Mouse (Mus musculus): ENCODE measurements around the gene Tubb5. TPM values are rescaled to one million over a fixed set of nuclear protein-coding genes. Genes with fewer than 3 reads are reported as not detected.

Gene Tubb5
- polyA plus RNA-seq, 1 experiment from 2014 or later: 1,271 TPM

- H3K4me2 ChIP-seq (replicated peaks): peak within 1 kb of the TSS; percentile 93
- peak within 1 kb of the TSS; percentile 60 for H3K4me3 ChIP-seq
- H3K27ac ChIP-seq: no peak within 1 kb of the TSS
- H3K27me3 ChIP-seq: no peaks in the 10 kb centered on the region
- peak; percentile 45; the same call in 1 of the 2 replicates for ATAC-seq (ENCODE audit: insufficient number of reproducible peaks, insufficient read depth, low FRiP score, low TSS enrichment)
- peak within 1 kb of the TSS; percentile 67 for H3K9ac ChIP-seq
- peaks cover 18% of the 10 kb centered on the region for H3K4me1 ChIP-seq
- H3K36me3 ChIP-seq: peaks cover 14% of the 10 kb centered on the region
- under 1% methylated on average over 62 of the region's 62 CpGs for WGBS
- no peaks in the 10 kb centered on the region for H3K9me3 ChIP-seq
Measured at GRCm38 (mm10) chr17:35821439-35822430, 16.4 kb downstream of the Tubb5 start, which contains the start of gene Ier3. Gene Ier3, plus strand, starts transcription at chr17:35821684.

GRCm38 (mm10) chr17:35820111-35820510 lies 18.0 kb downstream of the Tubb5 start:
- Histone ChIP-seq H3K4me3 (no peak overlapping the region), H3K4me1 (peaks cover 25% of the 10 kb centered on the region)

GRCm38 (mm10) chr17:35817226-35817625 lies 20.9 kb downstream of the Tubb5 start:
- WGBS: 15% methylated on average over 10 of the region's 10 CpGs
- H3K9ac ChIP-seq: no peak overlapping the region
- H3K4me3 ChIP-seq: no peak overlapping the region
- H3K9me3 ChIP-seq: no peaks in the 10 kb centered on the region
- H3K4me2 ChIP-seq (replicated peaks): peak overlapping the region; percentile 20
- H3K27ac ChIP-seq: peak overlapping the region; percentile 18; the same call in 1 of the 2 replicates
- H3K4me1 ChIP-seq: peaks cover 32% of the 10 kb centered on the region
- H3K36me3 ChIP-seq: no peaks in the 10 kb centered on the region
- no peak for ATAC-seq (ENCODE audit: insufficient number of reproducible peaks, insufficient read depth, low FRiP score, low TSS enrichment)
- H3K27me3 ChIP-seq: no peaks in the 10 kb centered on the region

More at GRCm38 (mm10) chr17:35820111-35820510, 18.0 kb downstream of the Tubb5 start:
- WGBS: 86% methylated on average over 5 of the region's 5 CpGs
- Histone ChIP-seq H3K4me2 (replicated peaks) (no peak overlapping the region), H3K9me3 (no peaks in the 10 kb centered on the region), H3K27ac (no peak overlapping the region), H3K9ac (no peak overlapping the region), H3K27me3 (no peaks in the 10 kb centered on the region), H3K36me3 (0 out of 2 replicates have a peak, but pooled peaks cover 2% of the 10 kb centered on the region)
- no peak for ATAC-seq (ENCODE audit: insufficient number of reproducible peaks, insufficient read depth, low FRiP score, low TSS enrichment)

- Histone ChIP-seq H3K4me3 (no peak overlapping the region), H3K4me2 (replicated peaks) (peak overlapping the region; percentile 20), H3K27ac (no peak overlapping the region), H3K27me3 (no peaks in the 10 kb centered on the region), H3K4me1 (peaks cover 33% of the 10 kb centered on the region), H3K9me3 (no peaks in the 10 kb centered on the region), H3K36me3 (no peaks in the 10 kb centered on the region), H3K9ac (no peak overlapping the region)
- WGBS: 39% methylated on average over 8 of the region's 14 CpGs
- no peak for ATAC-seq (ENCODE audit: insufficient number of reproducible peaks, insufficient read depth, low FRiP score, low TSS enrichment)
Measured at GRCm38 (mm10) chr17:35816686-35817085, 21.4 kb downstream of the Tubb5 start.

- H3K4me2 ChIP-seq (replicated peaks): no peak overlapping the region
- H3K27ac ChIP-seq: no peak overlapping the region
- H3K9me3 ChIP-seq: no peaks in the 10 kb centered on the region
- peaks cover 33% of the 10 kb centered on the region for H3K4me1 ChIP-seq
- H3K9ac ChIP-seq: no peak overlapping the region
- H3K27me3 ChIP-seq: no peaks in the 10 kb centered on the region
- no peaks in the 10 kb centered on the region for H3K36me3 ChIP-seq
- 63% methylated on average over 7 of the region's 7 CpGs for WGBS
- no peak overlapping the region for H3K4me3 ChIP-seq
- ATAC-seq (ENCODE audit: insufficient number of reproducible peaks, insufficient read depth, low FRiP score, low TSS enrichment): no peak
Measured at GRCm38 (mm10) chr17:35815836-35816235, 22.3 kb downstream of the Tubb5 start.

- 48% methylated on average over 6 of the region's 6 CpGs for WGBS
- Histone ChIP-seq H3K9ac (no peak overlapping the region), H3K27me3 (no peaks in the 10 kb centered on the region)
Measured at GRCm38 (mm10) chr17:35814678-35815077, 23.4 kb downstream of the Tubb5 start.

GRCm38 (mm10) chr17:35813653-35814052 lies 24.5 kb downstream of the Tubb5 start:
- H3K4me1 ChIP-seq: peaks cover 33% of the 10 kb centered on the region
- 80% methylated on average over 7 of the region's 7 CpGs for WGBS
- H3K9me3 ChIP-seq: no peaks in the 10 kb centered on the region
- no peak for ATAC-seq (ENCODE audit: insufficient number of reproducible peaks, insufficient read depth, low FRiP score, low TSS enrichment)
- H3K4me3 ChIP-seq: no peak overlapping the region
- H3K27me3 ChIP-seq: no peaks in the 10 kb centered on the region
- no peak overlapping the region for H3K9ac ChIP-seq
- 0 out of 2 replicates have a peak overlapping the region, but pooled peaks have one; percentile 71 for H3K27ac ChIP-seq
- H3K36me3 ChIP-seq: no peaks in the 10 kb centered on the region
- no peak overlapping the region for H3K4me2 ChIP-seq (replicated peaks)

More at GRCm38 (mm10) chr17:35814678-35815077, 23.4 kb downstream of the Tubb5 start:
- Histone ChIP-seq H3K27ac (peak overlapping the region; percentile 42; the same call in 1 of the 2 replicates), H3K4me3 (no peak overlapping the region), H3K4me2 (replicated peaks) (no peak overlapping the region), H3K36me3 (no peaks in the 10 kb centered on the region), H3K9me3 (no peaks in the 10 kb centered on the region), H3K4me1 (peaks cover 33% of the 10 kb centered on the region)
- ATAC-seq (ENCODE audit: insufficient number of reproducible peaks, insufficient read depth, low FRiP score, low TSS enrichment): no peak

- Histone ChIP-seq H3K36me3 (no peaks in the 10 kb centered on the region), H3K9ac (no peak overlapping the region), H3K4me1 (peaks cover 33% of the 10 kb centered on the region), H3K27me3 (no peaks in the 10 kb centered on the region), H3K4me3 (no peak overlapping the region), H3K27ac (peak overlapping the region; percentile 71), H3K9me3 (no peaks in the 10 kb centered on the region), H3K4me2 (replicated peaks) (no peak overlapping the region)
- 57% methylated on average over 7 of the region's 7 CpGs for WGBS
- 0 out of 2 replicates have a peak, but pooled peaks have one; percentile 62 for ATAC-seq (ENCODE audit: insufficient number of reproducible peaks, insufficient read depth, low FRiP score, low TSS enrichment)
Measured at GRCm38 (mm10) chr17:35813245-35813647, 24.9 kb downstream of the Tubb5 start.

GRCm38 (mm10) chr17:35812736-35813135 lies 25.4 kb downstream of the Tubb5 start:
- H3K27me3 ChIP-seq: no peaks in the 10 kb centered on the region
- H3K9me3 ChIP-seq: no peaks in the 10 kb centered on the region
- no peaks in the 10 kb centered on the region for H3K36me3 ChIP-seq
- 67% methylated on average over 6 of the region's 6 CpGs for WGBS
- H3K9ac ChIP-seq: no peak overlapping the region
- no peak overlapping the region for H3K4me2 ChIP-seq (replicated peaks)
- H3K27ac ChIP-seq: peak overlapping the region; percentile 71
- peaks cover 33% of the 10 kb centered on the region for H3K4me1 ChIP-seq
- H3K4me3 ChIP-seq: no peak overlapping the region
- no peak for ATAC-seq (ENCODE audit: insufficient number of reproducible peaks, insufficient read depth, low FRiP score, low TSS enrichment)

GRCm38 (mm10) chr17:35812307-35812706 lies 25.8 kb downstream of the Tubb5 start:
- Histone ChIP-seq H3K4me1 (peaks cover 30% of the 10 kb centered on the region), H3K4me2 (replicated peaks) (no peak overlapping the region), H3K36me3 (no peaks in the 10 kb centered on the region), H3K9me3 (no peaks in the 10 kb centered on the region), H3K27ac (peak overlapping the region; percentile 71), H3K27me3 (no peaks in the 10 kb centered on the region), H3K9ac (no peak overlapping the region), H3K4me3 (no peak overlapping the region)
- WGBS: 67% methylated on average over 5 of the region's 5 CpGs
- ATAC-seq (ENCODE audit: insufficient number of reproducible peaks, insufficient read depth, low FRiP score, low TSS enrichment): no peak

- ATAC-seq (ENCODE audit: insufficient number of reproducible peaks, insufficient read depth, low FRiP score, low TSS enrichment): no peak
- 82% methylated on average over 5 of the region's 5 CpGs for WGBS
- no peak overlapping the region for H3K27ac ChIP-seq
Measured at GRCm38 (mm10) chr17:35810900-35811648, 27.0 kb downstream of the Tubb5 start.

More at GRCm38 (mm10) chr17:35810900-35811648, 27.0 kb downstream of the Tubb5 start:
- Histone ChIP-seq H3K4me3 (no peak overlapping the region), H3K4me2 (replicated peaks) (no peak overlapping the region), H3K9me3 (no peaks in the 10 kb centered on the region), H3K4me1 (peaks cover 18% of the 10 kb centered on the region), H3K27me3 (no peaks in the 10 kb centered on the region), H3K9ac (no peak overlapping the region), H3K36me3 (no peaks in the 10 kb centered on the region)
